Mouse (Mus musculus) stomach, embryonic 14.5 days (tissue): Measurements from ENCODE around the gene Kcnmb3. TPM values are rescaled to one million over a fixed set of nuclear protein-coding genes. Genes with fewer than 3 reads are reported as not detected.
A peak's percentile ranks its signal among the peaks of the same experiment; 100 is the strongest.

Experiments used
- ATAC-seq: fragments of 200-750 bp; cut with Nextera tagmentation; 2 replicates; pipeline ENCODE4 v1.8.0; 2017; ENCODE audit warnings: low read depth, moderate TSS enrichment; ENCODE audit not compliant: insufficient number of reproducible peaks, insufficient read depth, low FRiP score
- H3K27ac ChIP-seq: fragments of 300-500 bp; sonication (generic); 2 replicates; pipeline ENCODE4 v1.5.1; 2014; ENCODE audit warnings: mild to moderate bottlenecking, low read length, moderate library complexity, mixed read lengths
- H3K27me3 ChIP-seq: fragments of 300-500 bp; sonication (generic); 2 replicates; pipeline ENCODE4 v1.6.1; 2014; ENCODE audit warnings: low read length, control low read depth, mixed read lengths; ENCODE audit not compliant: control insufficient read depth, insufficient read depth
- H3K36me3 ChIP-seq: fragments of 300-500 bp; sonication (generic); 2 replicates; pipeline ENCODE4 v1.6.1; 2014; ENCODE audit warnings: mild to moderate bottlenecking, control low read depth, low read length, moderate library complexity, mixed read lengths; ENCODE audit not compliant: control insufficient read depth, insufficient read depth
- H3K4me1 ChIP-seq: fragments of 300-500 bp; sonication (generic); 2 replicates; pipeline ENCODE4 v1.6.1; 2014; ENCODE audit warnings: low read length, control low read depth, mixed read lengths; ENCODE audit not compliant: control insufficient read depth, insufficient read depth
- H3K4me2 ChIP-seq: fragments of 300-500 bp; sonication (generic); replicated peaks from 2 replicates; pipeline ENCODE4 v1.6.1; 2014; ENCODE audit warnings: low read depth, low read length, control low read depth
- H3K4me3 ChIP-seq: fragments of 300-500 bp; sonication (generic); 2 replicates; pipeline ENCODE4 v1.5.1; 2014; ENCODE audit warnings: low read depth, low read length, control low read depth
- H3K9ac ChIP-seq: fragments of 300-500 bp; sonication (generic); replicated peaks from 2 replicates; pipeline ENCODE4 v1.6.1; 2014; ENCODE audit warnings: low read depth, mild to moderate bottlenecking, control low read depth, low read length, moderate library complexity, mixed read lengths
- H3K9me3 ChIP-seq: fragments of 300-500 bp; sonication (generic); 2 replicates; pipeline ENCODE4 v1.6.1; 2016; ENCODE audit warnings: low read depth, low read length, control low read depth; ENCODE audit not compliant: control insufficient read depth
- WGBS: fragments of 180-500 bp; shearing (Covaris S2); extraction: QIAGEN DNeasy Blood & Tissue Kit; methylation state at CpG from one replicate; pipeline ENCODE4 v1.1.7; 2014; 5-methylcytosine and 5-hydroxymethylcytosine counted together
- polyA plus RNA-seq: library from polyadenylated mRNA; unstranded; fragments of >200 nt; fragmentation: Nextera tagmentation; extraction: Ambion mirVana; gene quantifications from 2 replicates; pipeline ENCODE4 v1.2.1, GENCODE M21; 2014

The Kcnmb3 gene
- polyA plus RNA-seq, 1 experiment from 2014 or later = not detected

GRCm38 (mm10) chr3:32512686-32513284 is 20.8 kb upstream of the Kcnmb3 start:
- peaks cover 25% of the 10 kb centered on the region for H3K36me3 ChIP-seq
- no peaks in the 10 kb centered on the region for H3K27me3 ChIP-seq
- WGBS = 87% methylated on average over 7 of the region's 7 CpGs
- H3K4me2 ChIP-seq = no peak overlapping the region
- peaks cover 20% of the 10 kb centered on the region for H3K4me1 ChIP-seq
- H3K9ac ChIP-seq = no peak overlapping the region
- no peak overlapping the region for H3K4me3 ChIP-seq
- no peak overlapping the region for H3K27ac ChIP-seq
- no peak for ATAC-seq
- no peaks in the 10 kb centered on the region for H3K9me3 ChIP-seq

GRCm38 (mm10) chr3:32511191-32511550 is 19.1 kb upstream of the Kcnmb3 start:
- Histone ChIP-seq H3K4me3 (peak overlapping the region; percentile 83), H3K36me3 (peaks cover 17% of the 10 kb centered on the region), H3K27me3 (no peaks in the 10 kb centered on the region), H3K4me2 (peak overlapping the region; percentile 65), H3K9me3 (no peaks in the 10 kb centered on the region), H3K27ac (no peak overlapping the region; the same call in 1 of the 2 replicates), H3K4me1 (peaks cover 20% of the 10 kb centered on the region), H3K9ac (peak overlapping the region; percentile 82)
- no peak for ATAC-seq
- WGBS = 4% methylated on average over 13 of the region's 13 CpGs

DNA sequence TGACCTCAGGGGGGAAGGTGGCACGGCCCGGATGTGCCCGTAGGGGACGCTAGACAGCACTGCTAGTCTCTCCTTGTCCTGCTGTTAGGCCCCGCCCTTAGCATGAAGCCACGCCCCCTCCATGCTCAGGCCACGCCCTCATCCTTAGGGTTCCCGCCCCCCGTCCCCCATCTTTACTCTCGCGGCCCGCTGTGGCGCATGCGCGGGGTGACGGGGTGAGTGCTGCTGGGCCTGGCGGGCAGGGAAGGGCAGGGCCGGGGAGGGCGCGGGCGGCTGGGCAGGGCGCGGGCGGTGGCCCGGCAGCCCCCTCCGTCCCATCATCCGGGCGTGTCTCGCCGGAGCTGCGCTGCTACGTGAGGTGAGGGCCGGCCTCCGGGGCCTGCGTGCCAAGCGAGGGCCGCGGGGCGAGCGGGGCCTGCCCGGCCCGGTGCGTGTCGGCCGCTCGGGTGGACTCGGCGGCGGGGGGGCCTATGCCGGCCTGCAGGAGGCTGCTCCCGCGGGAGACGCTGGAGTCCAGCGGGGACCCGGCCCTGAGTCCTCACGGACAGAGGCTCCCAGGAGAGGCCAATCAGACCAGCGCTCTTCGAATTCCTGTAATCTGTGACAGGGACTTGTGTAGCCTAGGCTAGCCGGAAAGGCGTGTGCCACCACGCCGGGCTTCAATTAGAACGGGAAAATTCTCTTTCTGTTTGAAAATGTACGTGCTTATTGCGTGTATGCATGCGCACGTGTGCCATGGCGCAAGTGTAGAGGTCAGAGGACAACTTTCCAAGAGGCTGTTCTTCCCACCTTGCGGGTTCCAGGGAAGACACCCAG is 18.6 kb upstream of the Kcnmb3 start:
- Histone ChIP-seq H3K36me3 (peaks cover 13% of the 10 kb centered on the region), H3K4me3 (peak overlapping the region; percentile 83), H3K4me2 (peak overlapping the region; percentile 65), H3K27me3 (no peaks in the 10 kb centered on the region), H3K9ac (peak overlapping the region; percentile 82), H3K9me3 (no peaks in the 10 kb centered on the region), H3K4me1 (peaks cover 20% of the 10 kb centered on the region), H3K27ac (peak overlapping the region; percentile 80)
- WGBS = under 1% methylated on average over 68 of the region's 69 CpGs
- peak; percentile 95 for ATAC-seq

DNA sequence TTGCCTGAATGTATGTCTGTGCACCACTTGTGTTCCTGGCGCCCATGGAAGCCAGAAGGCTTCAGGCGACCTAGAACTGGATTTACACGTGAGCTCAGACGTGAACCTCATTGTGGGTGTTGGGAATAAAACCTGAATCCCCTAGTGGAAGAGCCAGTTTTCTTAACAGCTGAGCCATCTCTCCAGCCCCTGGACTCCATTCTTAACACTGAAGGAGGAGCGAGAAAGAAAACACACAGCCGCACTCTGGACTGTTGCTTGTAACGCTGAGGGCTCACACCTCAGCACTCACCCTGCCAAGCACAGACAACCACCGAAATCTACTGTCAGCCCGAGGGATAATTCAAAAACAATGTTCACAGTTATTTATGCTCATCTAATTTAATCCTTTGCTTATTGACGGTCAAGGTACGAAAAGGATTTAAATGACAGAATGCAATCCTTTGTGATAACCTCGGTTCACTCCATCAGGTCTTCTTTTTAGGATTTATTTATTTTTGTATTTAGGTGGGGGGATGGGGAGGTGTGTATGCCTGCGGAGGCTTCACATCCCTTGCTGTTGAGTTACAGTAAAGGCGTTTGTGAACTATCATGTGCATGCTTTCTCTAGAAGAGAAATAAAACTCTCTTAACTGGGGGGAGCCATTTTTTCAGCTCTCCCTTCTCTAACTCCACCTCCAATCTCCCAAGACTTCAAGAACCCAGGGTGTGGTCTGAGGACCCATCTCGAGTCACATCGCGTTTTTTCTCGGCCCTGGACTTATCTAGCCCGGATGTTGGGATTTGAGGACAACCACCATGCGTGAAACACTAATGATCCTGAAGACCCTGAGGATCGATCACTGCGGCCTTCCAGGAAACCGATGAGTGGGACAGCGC is 17.7 kb upstream of the Kcnmb3 start, which contains the start of gene Zfp639:
Zfp639 (plus strand) TSS at position 764 of the 879 bp plus-strand sequence.
- no peak; the same call in 1 of the 2 replicates for ATAC-seq
- Histone ChIP-seq H3K9ac (peak within 1 kb of the TSS; percentile 82), H3K27me3 (no peaks in the 10 kb centered on the region), H3K27ac (peak within 1 kb of the TSS; percentile 80), H3K4me3 (peak within 1 kb of the TSS; percentile 83), H3K4me1 (peaks cover 20% of the 10 kb centered on the region), H3K9me3 (no peaks in the 10 kb centered on the region), H3K4me2 (peak within 1 kb of the TSS; percentile 65), H3K36me3 (peaks cover 7% of the 10 kb centered on the region)
- WGBS = 6% methylated on average over 24 of the region's 24 CpGs

DNA sequence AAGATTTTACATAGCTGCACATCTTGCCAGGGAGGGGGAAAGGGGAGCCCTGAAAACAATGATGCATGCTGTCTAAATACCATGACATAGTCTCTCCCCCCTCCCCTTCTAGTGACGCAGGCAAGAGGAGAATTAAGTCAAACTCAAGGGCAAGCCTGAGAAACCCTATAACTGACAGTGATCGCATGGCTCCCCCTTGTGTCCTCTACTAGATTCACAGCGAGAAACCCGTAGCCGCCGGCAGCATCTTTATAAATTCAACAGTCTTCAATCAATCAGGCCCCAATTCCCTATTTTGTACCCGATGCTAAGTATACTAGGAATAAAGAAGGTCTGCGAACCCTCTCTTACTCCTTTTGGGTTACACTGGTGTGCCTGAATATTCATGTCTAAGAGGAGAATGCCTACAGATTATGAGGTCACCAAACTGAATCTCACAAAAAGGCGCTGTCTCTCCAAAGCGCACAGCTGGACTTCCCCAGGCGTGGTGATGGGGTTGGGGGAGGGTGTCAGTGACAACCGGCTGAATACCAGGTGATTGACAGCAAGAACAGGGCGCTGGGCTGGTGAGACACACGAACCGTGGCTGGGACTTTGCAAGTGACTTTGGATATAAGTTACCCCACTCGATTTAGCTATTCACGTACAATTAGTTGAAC is 16.8 kb upstream of the Kcnmb3 start:
- H3K9ac ChIP-seq = no peak overlapping the region
- no peak overlapping the region for H3K27ac ChIP-seq
- H3K27me3 ChIP-seq = no peaks in the 10 kb centered on the region
- peaks cover 20% of the 10 kb centered on the region for H3K4me1 ChIP-seq
- no peak for ATAC-seq
- peaks cover 3% of the 10 kb centered on the region; the same call in 1 of the 2 replicates for H3K36me3 ChIP-seq
- 3% methylated on average over 17 of the region's 17 CpGs for WGBS
- peak overlapping the region; percentile 65 for H3K4me2 ChIP-seq
- H3K4me3 ChIP-seq = 0 out of 2 replicates have a peak overlapping the region, but pooled peaks have one; percentile 8
- H3K9me3 ChIP-seq = no peaks in the 10 kb centered on the region

DNA sequence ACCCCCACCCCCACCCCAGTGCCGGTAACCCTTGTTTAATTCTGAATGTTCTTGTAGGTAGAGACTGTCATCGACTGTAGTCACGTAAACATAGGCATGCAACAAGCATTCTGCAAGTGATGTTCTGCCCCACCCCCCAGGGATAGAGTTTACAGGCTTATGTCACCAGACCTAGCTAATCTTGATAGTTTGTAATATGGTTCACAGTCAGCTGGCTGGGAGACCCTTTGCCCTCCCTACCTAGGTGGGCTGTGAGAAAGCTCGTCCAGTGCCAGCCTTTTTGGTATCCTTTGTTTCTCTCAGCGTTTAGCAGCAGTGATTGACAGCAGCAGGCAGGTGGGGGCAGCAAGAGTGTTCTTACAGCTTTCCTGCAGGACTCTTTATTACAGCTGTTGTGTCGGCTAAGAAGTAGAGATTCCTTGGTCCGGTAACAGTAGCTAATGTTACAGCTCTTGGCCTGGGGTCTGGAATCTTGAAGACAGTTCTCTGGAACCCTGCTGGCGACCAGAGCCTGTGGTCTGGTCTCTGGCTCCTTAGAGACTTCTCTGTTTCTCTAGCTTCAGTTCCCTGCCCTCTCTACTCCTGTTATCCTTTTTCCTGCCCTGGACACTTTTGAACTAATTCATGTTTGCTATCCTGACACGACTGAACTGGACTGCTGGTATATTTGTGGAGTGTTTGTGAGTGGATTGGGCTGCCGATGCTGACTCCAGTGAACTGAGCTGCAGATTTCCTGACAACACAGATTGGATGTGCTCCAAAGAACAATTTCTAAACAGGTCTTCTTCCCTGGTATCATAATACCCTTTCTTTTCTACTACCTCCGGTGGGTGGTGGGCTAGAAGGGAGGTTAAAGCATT is 14.6 kb upstream of the Kcnmb3 start:
- Histone ChIP-seq H3K9me3 (no peaks in the 10 kb centered on the region), H3K4me2 (no peak overlapping the region), H3K4me1 (peaks cover 7% of the 10 kb centered on the region; the same call in 1 of the 2 replicates), H3K9ac (no peak overlapping the region), H3K4me3 (no peak overlapping the region), H3K27ac (no peak overlapping the region), H3K27me3 (no peaks in the 10 kb centered on the region), H3K36me3 (no peaks in the 10 kb centered on the region)
- WGBS = 59% methylated on average over 11 of the region's 11 CpGs
- ATAC-seq = no peak

GRCm38 (mm10) chr3:32505841-32506240 is 13.8 kb upstream of the Kcnmb3 start:
- Histone ChIP-seq H3K27me3 (no peaks in the 10 kb centered on the region), H3K27ac (no peak overlapping the region), H3K9me3 (no peaks in the 10 kb centered on the region), H3K4me1 (0 out of 2 replicates have a peak, but pooled peaks cover 2% of the 10 kb centered on the region), H3K36me3 (no peaks in the 10 kb centered on the region), H3K4me3 (no peak overlapping the region), H3K9ac (no peak overlapping the region), H3K4me2 (no peak overlapping the region)
- 74% methylated on average over 3 of the region's 3 CpGs for WGBS
- ATAC-seq = no peak
